Mouse (Mus musculus): Measurements from ENCODE around the gene H6pd. TPM values are rescaled to one million over a fixed set of nuclear protein-coding genes. Genes with fewer than 3 reads are reported as not detected.

The H6pd gene
- polyA plus RNA-seq, 1 experiment from 2014 or later, result 3.1 TPM

GRCm38 (mm10) chr4:150011564-150012321 is 2.9 kb upstream of the H6pd start:
- 60% methylated on average over 10 of the region's 10 CpGs for WGBS
- H3K4me2 ChIP-seq (replicated peaks), result no peak overlapping the region
- no peaks in the 10 kb centered on the region for H3K9me3 ChIP-seq (ENCODE audit: control insufficient read depth, low read length)
- H3K9ac ChIP-seq, result no peak overlapping the region
- no peak for DNase-seq (ENCODE audit: low spot score)
- H3K4me3 ChIP-seq (replicated peaks; ENCODE audit: low read length), result no peak overlapping the region
- H3K27ac ChIP-seq, result no peak overlapping the region
- H3K4me1 ChIP-seq (replicated peaks; ENCODE audit: control insufficient read depth, insufficient read depth, low read length), result 0 out of 2 replicates have a peak, but pooled peaks cover 6% of the 10 kb centered on the region
- no peak for ATAC-seq (ENCODE audit: low FRiP score)
- no peaks in the 10 kb centered on the region for H3K36me3 ChIP-seq (replicated peaks; ENCODE audit: control insufficient read depth, insufficient read depth)
- H3K27me3 ChIP-seq (ENCODE audit: control insufficient read depth, insufficient read depth, low read length), result no peaks in the 10 kb centered on the region

- ATAC-seq (ENCODE audit: low FRiP score), result no peak
- Histone ChIP-seq H3K36me3 (replicated peaks; ENCODE audit: control insufficient read depth, insufficient read depth) (no peaks in the 10 kb centered on the region), H3K9me3 (ENCODE audit: control insufficient read depth, low read length) (no peaks in the 10 kb centered on the region), H3K4me3 (replicated peaks; ENCODE audit: low read length) (no peak overlapping the region), H3K27ac (no peak overlapping the region), H3K27me3 (ENCODE audit: control insufficient read depth, insufficient read depth, low read length) (no peaks in the 10 kb centered on the region), H3K9ac (no peak overlapping the region), H3K4me1 (replicated peaks; ENCODE audit: control insufficient read depth, insufficient read depth, low read length) (0 out of 2 replicates have a peak, but pooled peaks cover 6% of the 10 kb centered on the region), H3K4me2 (replicated peaks) (no peak overlapping the region)
- no peak for DNase-seq (ENCODE audit: low spot score)
- WGBS, result 90% methylated on average over 6 of the region's 6 CpGs
Measured at GRCm38 (mm10) chr4:150010054-150010730, 1.4 kb upstream of the H6pd start.

- no peak for ATAC-seq (ENCODE audit: low FRiP score)
- 0 out of 2 replicates have a peak, but pooled peaks cover 6% of the 10 kb centered on the region for H3K4me1 ChIP-seq (replicated peaks; ENCODE audit: control insufficient read depth, insufficient read depth, low read length)
- H3K4me2 ChIP-seq (replicated peaks), result peak overlapping the region; percentile 71
- no peak overlapping the region for H3K4me3 ChIP-seq (replicated peaks; ENCODE audit: low read length)
- H3K9me3 ChIP-seq (ENCODE audit: control insufficient read depth, low read length), result no peaks in the 10 kb centered on the region
- no peaks in the 10 kb centered on the region for H3K27me3 ChIP-seq (ENCODE audit: control insufficient read depth, insufficient read depth, low read length)
- H3K36me3 ChIP-seq (replicated peaks; ENCODE audit: control insufficient read depth, insufficient read depth), result no peaks in the 10 kb centered on the region
- DNase-seq (ENCODE audit: low spot score), result no peak
- peak overlapping the region; percentile 26; the same call in 1 of the 2 replicates for H3K27ac ChIP-seq
- WGBS, result 83% methylated on average over 6 of the region's 6 CpGs
- no peak overlapping the region for H3K9ac ChIP-seq
Measured at GRCm38 (mm10) chr4:150009587-150009930, 736 bp upstream of the H6pd start.

- ATAC-seq (ENCODE audit: low FRiP score) (peak; percentile 86), DNase-seq (ENCODE audit: low spot score) (peak; percentile 66)
- H3K27me3 ChIP-seq (ENCODE audit: control insufficient read depth, insufficient read depth, low read length), result no peaks in the 10 kb centered on the region
- peak overlapping the region; percentile 71 for H3K4me2 ChIP-seq (replicated peaks)
- no peaks in the 10 kb centered on the region for H3K36me3 ChIP-seq (replicated peaks; ENCODE audit: control insufficient read depth, insufficient read depth)
- WGBS, result under 1% methylated on average over 42 of the region's 42 CpGs
- peak overlapping the region; percentile 65 for H3K4me3 ChIP-seq (replicated peaks; ENCODE audit: low read length)
- peak overlapping the region; percentile 87 for H3K27ac ChIP-seq
- 0 out of 2 replicates have a peak, but pooled peaks cover 6% of the 10 kb centered on the region for H3K4me1 ChIP-seq (replicated peaks; ENCODE audit: control insufficient read depth, insufficient read depth, low read length)
- peak overlapping the region; percentile 79 for H3K9ac ChIP-seq
- H3K9me3 ChIP-seq (ENCODE audit: control insufficient read depth, low read length), result no peaks in the 10 kb centered on the region
Measured at GRCm38 (mm10) chr4:150008325-150008852, 434 bp downstream of the H6pd start.

GRCm38 (mm10) chr4:150007444-150007843 is 1.4 kb downstream of the H6pd start:
- Histone ChIP-seq H3K4me3 (replicated peaks; ENCODE audit: low read length) (no peak overlapping the region), H3K4me1 (replicated peaks; ENCODE audit: control insufficient read depth, insufficient read depth, low read length) (0 out of 2 replicates have a peak, but pooled peaks cover 6% of the 10 kb centered on the region), H3K36me3 (replicated peaks; ENCODE audit: control insufficient read depth, insufficient read depth) (no peaks in the 10 kb centered on the region), H3K9ac (no peak overlapping the region), H3K4me2 (replicated peaks) (no peak overlapping the region), H3K27ac (no peak overlapping the region), H3K9me3 (ENCODE audit: control insufficient read depth, low read length) (no peaks in the 10 kb centered on the region), H3K27me3 (ENCODE audit: control insufficient read depth, insufficient read depth, low read length) (no peaks in the 10 kb centered on the region)
- no peak for ATAC-seq (ENCODE audit: low FRiP score)
- WGBS, result 90% methylated on average over 3 of the region's 3 CpGs
- DNase-seq (ENCODE audit: low spot score), result no peak

GRCm38 (mm10) chr4:150006991-150007390 is 1.8 kb downstream of the H6pd start:
- 84% methylated on average over 8 of the region's 8 CpGs for WGBS
- Histone ChIP-seq H3K9me3 (ENCODE audit: control insufficient read depth, low read length) (no peaks in the 10 kb centered on the region), H3K36me3 (replicated peaks; ENCODE audit: control insufficient read depth, insufficient read depth) (no peaks in the 10 kb centered on the region), H3K4me1 (replicated peaks; ENCODE audit: control insufficient read depth, insufficient read depth, low read length) (0 out of 2 replicates have a peak, but pooled peaks cover 6% of the 10 kb centered on the region), H3K4me2 (replicated peaks) (no peak overlapping the region), H3K27me3 (ENCODE audit: control insufficient read depth, insufficient read depth, low read length) (no peaks in the 10 kb centered on the region), H3K27ac (no peak overlapping the region), H3K9ac (no peak overlapping the region), H3K4me3 (replicated peaks; ENCODE audit: low read length) (no peak overlapping the region)
- no peak for ATAC-seq (ENCODE audit: low FRiP score)
- DNase-seq (ENCODE audit: low spot score), result no peak

- Histone ChIP-seq H3K36me3 (replicated peaks; ENCODE audit: control insufficient read depth, insufficient read depth) (no peaks in the 10 kb centered on the region), H3K4me2 (replicated peaks) (no peak overlapping the region), H3K27ac (no peak overlapping the region), H3K4me1 (replicated peaks; ENCODE audit: control insufficient read depth, insufficient read depth, low read length) (0 out of 2 replicates have a peak, but pooled peaks cover 6% of the 10 kb centered on the region), H3K27me3 (ENCODE audit: control insufficient read depth, insufficient read depth, low read length) (no peaks in the 10 kb centered on the region), H3K9me3 (ENCODE audit: control insufficient read depth, low read length) (no peaks in the 10 kb centered on the region), H3K9ac (no peak overlapping the region), H3K4me3 (replicated peaks; ENCODE audit: low read length) (no peak overlapping the region)
- ATAC-seq (ENCODE audit: low FRiP score) (no peak), DNase-seq (ENCODE audit: low spot score) (no peak)
- 82% methylated on average over 21 of the region's 21 CpGs for WGBS
Measured at GRCm38 (mm10) chr4:150006122-150006854, 2.5 kb downstream of the H6pd start.

- no peak overlapping the region for H3K4me3 ChIP-seq (replicated peaks; ENCODE audit: low read length)
- no peak overlapping the region for H3K9ac ChIP-seq
- H3K4me2 ChIP-seq (replicated peaks), result no peak overlapping the region
- no peaks in the 10 kb centered on the region for H3K36me3 ChIP-seq (replicated peaks; ENCODE audit: control insufficient read depth, insufficient read depth)
- no peak for ATAC-seq (ENCODE audit: low FRiP score)
- H3K9me3 ChIP-seq (ENCODE audit: control insufficient read depth, low read length), result no peaks in the 10 kb centered on the region
- WGBS, result 91% methylated on average over 10 of the region's 10 CpGs
- no peak overlapping the region for H3K27ac ChIP-seq
- DNase-seq (ENCODE audit: low spot score), result no peak
- no peaks in the 10 kb centered on the region for H3K27me3 ChIP-seq (ENCODE audit: control insufficient read depth, insufficient read depth, low read length)
- H3K4me1 ChIP-seq (replicated peaks; ENCODE audit: control insufficient read depth, insufficient read depth, low read length), result 0 out of 2 replicates have a peak, but pooled peaks cover 6% of the 10 kb centered on the region
Measured at GRCm38 (mm10) chr4:150005231-150005630, 3.6 kb downstream of the H6pd start.

- H3K4me1 ChIP-seq (replicated peaks; ENCODE audit: control insufficient read depth, insufficient read depth, low read length), result 0 out of 2 replicates have a peak, but pooled peaks cover 6% of the 10 kb centered on the region
- H3K4me3 ChIP-seq (replicated peaks; ENCODE audit: low read length), result no peak overlapping the region
- no peak for DNase-seq (ENCODE audit: low spot score)
- ATAC-seq (ENCODE audit: low FRiP score), result no peak
- no peaks in the 10 kb centered on the region for H3K9me3 ChIP-seq (ENCODE audit: control insufficient read depth, low read length)
- H3K27ac ChIP-seq, result no peak overlapping the region
- H3K9ac ChIP-seq, result no peak overlapping the region
- no peak overlapping the region for H3K4me2 ChIP-seq (replicated peaks)
- no peaks in the 10 kb centered on the region for H3K36me3 ChIP-seq (replicated peaks; ENCODE audit: control insufficient read depth, insufficient read depth)
- H3K27me3 ChIP-seq (ENCODE audit: control insufficient read depth, insufficient read depth, low read length), result no peaks in the 10 kb centered on the region
- 94% methylated on average over 4 of the region's 4 CpGs for WGBS
Measured at GRCm38 (mm10) chr4:150003641-150004040, 5.2 kb downstream of the H6pd start.

All from hindbrain, embryonic 14.5 days (tissue).